Mouse (Mus musculus): ENCODE measurements around the gene Nsun7. TPM values are rescaled to one million over a fixed set of nuclear protein-coding genes. Genes with fewer than 3 reads are reported as not detected.

Gene Nsun7
- polyA plus RNA-seq (2015; fragmentation: Nextera tagmentation; extraction: Ambion mirVana) = 1.5 and 1.9 TPM in 2 replicates

DNA sequence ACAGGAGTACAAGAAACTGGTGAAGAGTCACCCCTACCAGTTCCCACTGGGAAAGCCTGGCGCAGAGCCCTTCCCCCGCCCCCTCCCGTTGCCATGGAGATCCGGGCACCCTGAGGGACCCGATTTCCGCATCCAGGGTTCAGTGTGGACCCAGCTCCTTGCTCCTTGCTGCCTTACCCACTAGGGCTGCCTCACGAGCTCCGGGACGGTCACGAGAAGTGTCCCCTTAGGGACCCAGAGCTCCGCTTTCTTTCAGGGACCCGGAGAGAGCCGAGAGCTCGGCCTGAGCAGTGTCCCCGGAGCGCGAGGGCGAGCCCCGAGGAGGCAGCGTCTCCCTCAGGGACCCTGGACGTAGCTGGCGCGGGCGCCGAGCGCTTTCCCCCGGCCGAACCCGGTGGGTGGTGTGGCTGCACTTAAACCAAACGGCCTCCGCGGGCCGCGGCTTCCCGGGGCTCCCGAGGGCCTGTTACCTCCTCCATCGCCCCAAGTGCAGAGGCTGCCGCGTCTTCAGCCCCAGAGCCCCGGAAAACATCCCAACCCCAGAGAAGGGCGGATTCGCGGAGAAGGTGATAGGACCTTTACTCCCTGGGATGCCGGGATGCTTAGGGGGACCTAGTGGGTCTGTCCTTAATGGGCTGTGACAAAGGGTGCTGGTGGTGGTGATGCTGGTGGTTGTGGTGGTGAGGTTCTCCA, at the start of gene Nsun7:
Gene Nsun7, plus strand, starts transcription at position 142 of the 693 bp plus-strand sequence.
- Histone ChIP-seq H3K9me3 (replicated peaks) (no peaks in the 10 kb centered on the region), H3K27me3 (no peaks in the 10 kb centered on the region), H3K4me2 (peak within 1 kb of the TSS; percentile 82), H3K4me1 (peaks cover 5% of the 10 kb centered on the region; the same call in 1 of the 2 replicates), H3K27ac (peak within 1 kb of the TSS; percentile 54), H3K9ac (peak within 1 kb of the TSS; percentile 83), H3K36me3 (ENCODE audit: poor library complexity, severe bottlenecking) (no peaks in the 10 kb centered on the region), H3K4me3 (peak within 1 kb of the TSS; percentile 67)
- ATAC-seq = peak; percentile 94
- WGBS = 1% methylated on average over 42 of the region's 44 CpGs

DNA sequence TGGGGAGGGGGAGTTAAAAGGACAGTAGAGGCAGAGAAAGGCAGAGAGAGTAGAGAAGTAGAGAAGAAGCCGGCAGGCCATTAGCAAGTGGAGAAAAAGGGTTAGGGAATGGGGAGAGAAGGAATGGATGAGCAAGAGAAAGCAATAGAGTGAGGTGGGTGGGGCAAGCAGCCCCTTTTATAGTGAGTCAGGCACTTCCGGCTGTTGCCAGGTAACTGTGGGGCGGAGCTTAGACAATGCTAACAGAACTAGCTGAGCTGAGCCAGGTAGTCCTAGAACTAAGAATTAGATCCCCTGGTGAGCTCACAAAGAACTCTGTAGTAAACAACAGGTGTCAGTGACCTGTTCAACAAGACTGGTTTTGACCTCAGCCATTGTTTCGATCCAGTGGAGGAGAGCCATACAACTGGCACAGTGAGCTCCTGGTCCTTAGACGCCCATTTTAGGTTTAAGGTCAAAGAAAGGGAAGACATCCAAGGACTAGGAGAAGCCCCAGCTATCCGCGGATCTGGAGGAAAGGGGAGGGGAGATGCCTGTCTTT, 45.2 kb upstream of the Nsun7 start:
- H3K4me3 ChIP-seq = no peak overlapping the region
- H3K4me1 ChIP-seq = peaks cover 12% of the 10 kb centered on the region
- no peak overlapping the region for H3K27ac ChIP-seq
- WGBS = 52% methylated on average over 7 of the region's 7 CpGs
- no peak for ATAC-seq
- H3K36me3 ChIP-seq (ENCODE audit: poor library complexity, severe bottlenecking) = no peaks in the 10 kb centered on the region
- H3K4me2 ChIP-seq = no peak overlapping the region
- no peak overlapping the region for H3K9ac ChIP-seq
- H3K27me3 ChIP-seq = no peaks in the 10 kb centered on the region
- H3K9me3 ChIP-seq (replicated peaks) = no peaks in the 10 kb centered on the region

DNA sequence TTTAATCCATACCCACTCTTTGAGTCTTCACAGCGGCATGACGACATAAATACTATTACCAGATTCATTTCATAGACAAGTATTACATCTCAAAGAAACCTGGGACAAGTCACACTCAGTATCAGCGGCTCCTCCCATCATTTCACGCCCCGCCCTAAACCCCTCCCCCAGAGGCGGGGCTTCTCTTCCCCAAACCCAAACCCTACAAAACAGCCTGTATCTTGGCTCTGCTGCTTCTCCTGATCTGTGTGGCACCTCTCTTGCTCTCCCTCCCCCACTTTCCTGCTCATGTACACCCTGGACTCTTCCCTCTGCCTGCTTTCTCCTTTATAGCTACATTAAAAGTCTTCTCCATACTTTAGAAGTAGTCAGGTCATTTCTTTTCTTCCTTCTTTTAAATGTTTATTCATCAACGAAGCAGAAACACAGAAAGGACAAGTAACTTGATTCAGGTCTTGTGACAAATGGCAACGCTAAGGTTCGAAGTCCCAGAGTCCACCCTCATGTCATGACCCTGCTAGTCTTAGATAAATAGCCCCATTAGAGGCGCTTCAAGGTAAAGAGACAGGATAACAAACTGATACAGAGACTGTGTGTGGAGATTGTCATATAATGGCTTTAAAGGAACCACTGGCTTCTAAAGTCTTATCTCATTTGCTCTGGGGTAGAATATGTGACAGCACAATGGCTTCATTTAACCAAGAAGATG, 44.0 kb upstream of the Nsun7 start:
- peaks cover 15% of the 10 kb centered on the region for H3K4me1 ChIP-seq
- H3K27me3 ChIP-seq = no peaks in the 10 kb centered on the region
- no peak for ATAC-seq
- H3K9me3 ChIP-seq (replicated peaks) = no peaks in the 10 kb centered on the region
- no peak overlapping the region for H3K27ac ChIP-seq
- H3K4me3 ChIP-seq = no peak overlapping the region
- H3K9ac ChIP-seq = no peak overlapping the region
- no peaks in the 10 kb centered on the region for H3K36me3 ChIP-seq (ENCODE audit: poor library complexity, severe bottlenecking)
- H3K4me2 ChIP-seq = no peak overlapping the region
- 79% methylated on average over 10 of the region's 10 CpGs for WGBS

DNA sequence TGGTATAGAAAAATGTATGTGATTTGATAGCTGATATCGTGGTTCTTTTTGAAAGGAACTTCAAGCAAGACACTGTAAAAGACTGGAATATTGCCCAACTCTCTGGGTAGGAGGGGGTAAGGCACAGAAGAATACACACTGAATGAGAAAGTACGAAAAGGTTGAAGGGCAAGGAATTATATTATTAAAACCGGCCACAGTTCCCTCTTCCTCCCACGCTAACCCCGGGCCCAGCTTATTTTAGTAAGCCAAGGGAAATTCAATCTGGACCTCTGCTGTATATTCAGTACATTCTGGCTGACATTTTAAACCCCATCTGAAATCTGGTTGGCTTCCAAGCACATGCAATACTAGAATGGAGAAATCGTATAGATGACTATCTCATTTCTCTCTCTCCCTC, 40.0 kb upstream of the Nsun7 start:
- ATAC-seq = no peak
- Histone ChIP-seq H3K27me3 (no peaks in the 10 kb centered on the region), H3K4me2 (no peak overlapping the region), H3K27ac (no peak overlapping the region), H3K36me3 (ENCODE audit: poor library complexity, severe bottlenecking) (no peaks in the 10 kb centered on the region), H3K9ac (no peak overlapping the region), H3K4me3 (no peak overlapping the region), H3K9me3 (replicated peaks) (no peaks in the 10 kb centered on the region), H3K4me1 (peaks cover 15% of the 10 kb centered on the region)
- 71% methylated on average over 6 of the region's 6 CpGs for WGBS

DNA sequence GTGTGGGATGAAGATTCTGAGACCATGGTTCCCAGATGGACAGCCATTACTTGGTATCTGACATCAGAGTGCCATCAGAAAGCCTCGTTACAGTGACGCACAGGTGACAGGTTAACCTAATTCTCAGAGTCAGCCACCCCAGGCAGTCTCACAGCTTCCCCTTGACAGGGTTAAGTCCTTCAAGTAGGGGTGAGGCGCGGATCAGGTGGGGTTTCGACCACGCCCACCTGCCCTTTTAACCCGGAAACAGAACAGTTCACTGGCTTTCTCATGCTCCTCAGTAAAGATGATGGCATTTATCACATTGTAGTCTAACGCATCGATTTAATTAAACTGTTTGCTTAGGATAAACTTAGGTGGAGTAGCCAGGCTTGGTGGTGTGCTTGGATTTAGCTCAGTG, 39.1 kb upstream of the Nsun7 start:
- no peaks in the 10 kb centered on the region for H3K9me3 ChIP-seq (replicated peaks)
- no peaks in the 10 kb centered on the region for H3K36me3 ChIP-seq (ENCODE audit: poor library complexity, severe bottlenecking)
- no peak overlapping the region for H3K4me3 ChIP-seq
- WGBS = 85% methylated on average over 9 of the region's 9 CpGs
- ATAC-seq = no peak
- H3K27ac ChIP-seq = no peak overlapping the region
- no peaks in the 10 kb centered on the region for H3K27me3 ChIP-seq
- H3K4me1 ChIP-seq = peaks cover 15% of the 10 kb centered on the region
- no peak overlapping the region for H3K9ac ChIP-seq
- H3K4me2 ChIP-seq = no peak overlapping the region

DNA sequence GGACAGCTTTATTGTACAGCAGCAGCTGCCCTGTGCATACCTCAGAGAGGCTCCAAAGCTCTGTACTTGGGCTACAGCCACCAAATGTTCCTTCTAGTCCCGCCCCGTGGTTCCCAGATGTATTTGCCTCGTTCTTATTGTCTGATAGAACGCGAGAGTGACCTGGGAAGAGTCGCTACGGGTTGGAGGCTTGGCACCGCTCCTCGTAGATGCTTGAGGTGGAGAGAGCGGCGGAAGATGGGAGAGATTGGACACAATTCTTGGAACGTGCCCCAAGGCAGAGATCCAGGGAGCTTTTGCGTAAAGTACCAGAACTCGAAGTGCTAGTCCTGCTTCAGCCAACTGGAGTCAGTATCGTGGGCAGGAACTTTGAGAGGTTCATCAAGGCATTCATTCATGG, 36.8 kb upstream of the Nsun7 start:
- Histone ChIP-seq H3K9ac (no peak overlapping the region), H3K27ac (no peak overlapping the region), H3K4me1 (peaks cover 15% of the 10 kb centered on the region), H3K27me3 (no peaks in the 10 kb centered on the region), H3K4me2 (no peak overlapping the region), H3K36me3 (ENCODE audit: poor library complexity, severe bottlenecking) (no peaks in the 10 kb centered on the region), H3K9me3 (replicated peaks) (no peaks in the 10 kb centered on the region), H3K4me3 (no peak overlapping the region)
- WGBS = 94% methylated on average over 15 of the region's 15 CpGs
- ATAC-seq = no peak

DNA sequence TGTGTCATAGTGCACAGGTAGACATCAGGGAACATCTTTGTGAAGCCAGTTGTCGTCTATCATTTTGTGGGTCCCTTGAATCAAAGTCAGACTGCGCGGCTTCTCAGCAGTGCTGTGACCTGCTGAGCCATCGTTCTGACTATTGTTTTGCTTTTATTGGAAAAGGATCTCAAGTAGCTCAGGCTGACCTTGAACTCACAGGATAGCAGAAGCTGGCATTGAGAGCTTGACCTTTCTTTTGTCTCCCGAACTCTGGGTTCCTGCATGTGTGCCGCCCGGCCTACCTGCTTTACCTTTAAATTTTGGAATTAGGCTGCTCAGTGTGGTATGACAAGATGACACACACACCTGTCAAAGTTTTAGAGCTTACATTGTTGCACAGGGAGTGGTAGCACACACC, 33.2 kb upstream of the Nsun7 start:
- H3K4me2 ChIP-seq = no peak overlapping the region
- ATAC-seq = no peak
- no peak overlapping the region for H3K27ac ChIP-seq
- no peaks in the 10 kb centered on the region for H3K9me3 ChIP-seq (replicated peaks)
- no peak overlapping the region for H3K9ac ChIP-seq
- H3K4me1 ChIP-seq = no peaks in the 10 kb centered on the region
- no peaks in the 10 kb centered on the region for H3K36me3 ChIP-seq (ENCODE audit: poor library complexity, severe bottlenecking)
- H3K27me3 ChIP-seq = no peaks in the 10 kb centered on the region
- H3K4me3 ChIP-seq = no peak overlapping the region
- WGBS = 91% methylated on average over 7 of the region's 7 CpGs

DNA sequence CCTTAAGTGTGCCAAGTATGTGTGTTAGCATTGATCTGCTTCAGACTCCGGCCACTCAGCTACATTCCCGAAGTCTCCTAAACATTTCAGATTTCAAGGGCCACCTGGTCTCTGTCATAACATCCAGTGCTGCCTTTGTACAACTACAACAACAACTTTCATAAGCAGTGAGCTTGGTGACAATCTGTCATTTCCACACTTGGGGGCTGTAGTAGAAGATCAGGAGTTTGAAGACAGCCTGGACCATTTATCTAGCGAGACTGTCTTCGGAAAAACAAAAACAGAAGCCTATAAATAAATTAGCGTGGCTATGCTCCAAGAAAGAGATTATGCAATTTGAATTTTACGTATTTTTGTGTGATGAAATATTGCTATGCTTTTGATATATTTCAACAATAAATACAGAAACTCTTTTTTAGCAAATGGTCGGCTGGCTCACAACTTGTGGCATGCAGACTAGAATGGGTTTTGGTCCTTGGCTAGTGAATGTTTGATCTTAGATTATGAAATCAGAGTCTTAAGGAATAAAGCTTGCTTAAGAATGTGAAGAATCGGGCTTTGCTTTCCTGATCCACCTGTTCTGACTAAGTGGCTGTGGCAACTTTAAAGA, 27.9 kb upstream of the Nsun7 start:
- WGBS = 86% methylated on average over 8 of the region's 8 CpGs
- Histone ChIP-seq H3K9me3 (replicated peaks) (no peaks in the 10 kb centered on the region), H3K27ac (no peak overlapping the region), H3K4me3 (no peak overlapping the region), H3K4me2 (no peak overlapping the region), H3K36me3 (ENCODE audit: poor library complexity, severe bottlenecking) (no peaks in the 10 kb centered on the region), H3K4me1 (no peaks in the 10 kb centered on the region), H3K27me3 (no peaks in the 10 kb centered on the region), H3K9ac (no peak overlapping the region)
- no peak for ATAC-seq

DNA sequence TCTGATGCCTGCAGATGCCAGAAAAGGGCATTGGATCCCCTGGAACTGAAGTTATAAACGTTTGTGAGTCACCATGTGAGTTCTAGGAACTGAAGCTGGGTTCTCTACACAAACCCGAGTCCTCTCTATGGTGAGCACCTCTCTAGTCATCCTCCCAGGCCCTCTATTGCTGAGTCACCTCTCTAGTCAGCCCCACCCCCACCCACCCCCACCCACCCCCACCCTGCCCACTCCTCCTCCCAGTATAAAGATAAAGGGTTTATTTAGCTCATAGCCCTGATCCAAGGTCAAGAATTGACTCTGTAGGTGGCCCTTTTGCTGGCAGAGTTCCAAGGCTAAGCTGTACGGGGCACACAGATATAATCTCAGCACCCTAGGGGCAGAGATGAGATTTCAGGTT, 27.2 kb upstream of the Nsun7 start:
- Histone ChIP-seq H3K4me1 (no peaks in the 10 kb centered on the region), H3K9ac (no peak overlapping the region), H3K4me3 (no peak overlapping the region), H3K4me2 (no peak overlapping the region), H3K27ac (no peak overlapping the region), H3K9me3 (replicated peaks) (no peaks in the 10 kb centered on the region), H3K36me3 (ENCODE audit: poor library complexity, severe bottlenecking) (no peaks in the 10 kb centered on the region), H3K27me3 (no peaks in the 10 kb centered on the region)
- no peak for ATAC-seq
- 43% methylated on average over 3 of the region's 3 CpGs for WGBS

DNA sequence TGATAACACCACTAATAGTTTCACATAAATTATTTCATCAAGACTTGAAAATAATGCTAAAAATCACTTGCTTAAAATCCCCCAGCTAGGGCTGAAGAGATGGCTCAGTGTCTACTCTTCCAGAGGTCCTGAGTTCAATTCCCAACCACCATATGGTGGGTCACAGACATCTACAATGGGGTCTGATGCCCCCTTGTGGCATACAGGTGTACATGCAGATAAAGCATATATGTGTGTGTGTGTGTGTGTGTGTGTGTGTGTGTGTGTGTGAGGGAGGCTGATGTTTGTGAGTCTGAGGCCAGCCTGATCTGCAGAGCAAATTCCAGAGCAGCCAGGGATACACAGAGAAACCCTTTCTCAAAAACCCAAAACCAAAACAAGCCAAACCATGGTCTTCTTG, 17.8 kb upstream of the Nsun7 start:
- H3K4me3 ChIP-seq = no peak overlapping the region
- H3K27ac ChIP-seq = no peak overlapping the region
- ATAC-seq = no peak
- no peak overlapping the region for H3K9ac ChIP-seq
- H3K36me3 ChIP-seq (ENCODE audit: poor library complexity, severe bottlenecking) = no peaks in the 10 kb centered on the region
- H3K4me2 ChIP-seq = no peak overlapping the region
- H3K4me1 ChIP-seq = peaks cover 14% of the 10 kb centered on the region
- no peaks in the 10 kb centered on the region for H3K9me3 ChIP-seq (replicated peaks)
- no peaks in the 10 kb centered on the region for H3K27me3 ChIP-seq

DNA sequence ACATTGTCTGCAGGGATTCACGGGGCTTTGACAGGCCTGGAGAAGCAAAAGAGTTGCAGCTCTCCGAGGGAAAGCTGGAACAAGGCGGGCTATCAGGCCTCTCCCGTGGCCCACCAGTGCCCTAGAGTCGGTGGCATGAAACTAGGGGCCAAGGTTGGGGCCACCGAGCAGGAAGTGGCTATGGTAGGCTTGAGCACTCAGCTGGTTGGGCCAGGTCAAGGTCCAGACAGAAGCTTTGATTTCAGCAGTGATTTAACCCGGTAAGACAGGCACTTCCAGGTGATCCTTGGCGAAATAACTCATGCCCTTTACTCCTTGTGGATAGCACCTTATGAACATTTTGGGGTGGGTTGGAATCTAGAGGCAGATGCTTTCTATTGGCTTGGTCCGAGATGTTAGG, 16.2 kb upstream of the Nsun7 start:
- Histone ChIP-seq H3K9ac (no peak overlapping the region), H3K27ac (no peak overlapping the region), H3K4me3 (no peak overlapping the region), H3K27me3 (no peaks in the 10 kb centered on the region), H3K4me1 (peaks cover 14% of the 10 kb centered on the region), H3K4me2 (no peak overlapping the region), H3K9me3 (replicated peaks) (no peaks in the 10 kb centered on the region), H3K36me3 (ENCODE audit: poor library complexity, severe bottlenecking) (no peaks in the 10 kb centered on the region)
- WGBS = 88% methylated on average over 9 of the region's 9 CpGs
- ATAC-seq = no peak

DNA sequence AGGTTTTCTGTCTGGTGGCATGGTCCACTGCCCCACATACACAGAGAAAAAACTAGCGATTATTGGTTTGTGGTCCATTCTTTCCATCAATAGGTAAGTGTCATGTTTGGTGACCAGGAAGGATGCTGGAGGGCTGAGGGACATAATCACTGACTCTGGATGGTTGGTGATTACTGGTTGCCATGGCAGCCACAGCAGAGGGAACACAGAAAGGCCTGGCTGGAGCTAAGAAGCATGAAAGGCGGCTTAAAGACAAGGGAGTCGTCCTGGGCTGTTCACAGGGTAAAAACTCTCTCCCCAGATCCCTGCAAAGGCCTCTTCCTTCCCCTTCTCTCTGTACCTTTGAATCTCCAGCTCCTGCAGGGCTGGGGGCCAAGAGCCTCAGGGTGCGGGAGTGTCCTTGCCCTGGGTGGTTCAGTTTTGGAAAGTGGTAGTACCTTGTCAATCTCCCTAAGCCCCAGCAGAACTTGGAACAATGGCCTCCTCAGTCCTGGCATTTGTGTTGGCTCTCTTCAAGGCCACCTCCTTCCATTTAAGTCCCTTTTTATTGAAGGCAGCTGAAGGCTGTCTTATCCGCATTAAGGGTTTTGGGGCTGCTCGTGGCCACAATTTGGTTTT, 15.5 kb upstream of the Nsun7 start:
- H3K9me3 ChIP-seq (replicated peaks) = no peaks in the 10 kb centered on the region
- peak overlapping the region; percentile 44; the same call in 1 of the 2 replicates for H3K27ac ChIP-seq
- H3K4me3 ChIP-seq = no peak overlapping the region
- H3K36me3 ChIP-seq (ENCODE audit: poor library complexity, severe bottlenecking) = no peaks in the 10 kb centered on the region
- no peak overlapping the region for H3K9ac ChIP-seq
- 14% methylated on average over 6 of the region's 6 CpGs for WGBS
- ATAC-seq = peak; percentile 68; the same call in 1 of the 2 replicates
- H3K27me3 ChIP-seq = no peaks in the 10 kb centered on the region
- no peak overlapping the region for H3K4me2 ChIP-seq
- H3K4me1 ChIP-seq = peaks cover 14% of the 10 kb centered on the region
